Mouse (Mus musculus) spleen, adult 2 months (tissue): Measurements from ENCODE around the gene Trrap.

Experiments used
- CTCF ChIP-seq: fragments of 200-500 bp; IDR thresholded peaks from 2 replicates; pipeline ENCODE4 v1.5.1; 2011; ENCODE audit warnings: mild to moderate bottlenecking, inconsistent platforms; ENCODE audit not compliant: insufficient read depth, insufficient read length, insufficient replicate concordance; ENCODE audit errors: extremely low read depth
- POLR2A ChIP-seq: fragments of 200-500 bp; IDR thresholded peaks from 2 replicates; pipeline ENCODE4 v1.6.1; 2011; ENCODE audit warnings: low read depth, low read length, inconsistent platforms

GRCm38 (mm10) chr5:144767911-144768841, 644 bp downstream of the Trrap start:
- TF ChIP-seq CTCF = peak; percentile 78; the same call in 1 of the 2 replicates
- peak; percentile 61 for TF ChIP-seq POLR2A
